Mouse (Mus musculus) lung, embryonic 15.5 days (tissue): ENCODE measurements around the gene Tmem200a. TPM values are rescaled to one million over a fixed set of nuclear protein-coding genes. Genes with fewer than 3 reads are reported as not detected.
A peak's percentile ranks its signal among the peaks of the same experiment; 100 is the strongest.
"Not testable (repeated sequence)": the region's sequence is repeated elsewhere in the genome, so short reads cannot be mapped to it uniquely, and the experiment has no call there.

Source experiments
- ATAC-seq: fragments of 200-750 bp; cut with Nextera tagmentation; 2 replicates; pipeline ENCODE4 v1.8.0; 2017; ENCODE audit warnings: moderate number of reproducible peaks, borderline replicate concordance; ENCODE audit not compliant: low FRiP score, low TSS enrichment; ENCODE audit errors: extremely low read depth
- H3K27ac ChIP-seq: fragments of 300-500 bp; sonication (generic); 2 replicates; pipeline ENCODE4 v1.5.1; 2015; ENCODE audit warnings: moderate library complexity, mild to moderate bottlenecking, inconsistent platforms
- H3K27me3 ChIP-seq: fragments of 300-500 bp; sonication (generic); 2 replicates; pipeline ENCODE4 v1.6.1; 2015; ENCODE audit warnings: inconsistent platforms
- H3K36me3 ChIP-seq: fragments of 300-500 bp; sonication (generic); 2 replicates; pipeline ENCODE4 v1.6.1; 2015; ENCODE audit warnings: inconsistent platforms
- H3K4me1 ChIP-seq: fragments of 300-500 bp; sonication (generic); 2 replicates; pipeline ENCODE4 v1.6.1; 2015; ENCODE audit warnings: inconsistent platforms
- H3K4me2 ChIP-seq: fragments of 300-500 bp; sonication (generic); 2 replicates; pipeline ENCODE4 v1.6.1; 2015; ENCODE audit warnings: inconsistent platforms, mild to moderate bottlenecking, moderate library complexity
- H3K4me3 ChIP-seq: fragments of 300-500 bp; sonication (generic); 2 replicates; pipeline ENCODE4 v1.5.1; 2015; ENCODE audit warnings: mild to moderate bottlenecking, inconsistent platforms
- H3K9ac ChIP-seq: fragments of 300-500 bp; sonication (generic); 2 replicates; pipeline ENCODE4 v1.6.1; 2015; ENCODE audit warnings: inconsistent platforms
- H3K9me3 ChIP-seq: fragments of 300-500 bp; sonication (generic); 2 replicates; pipeline ENCODE4 v1.6.1; 2016; ENCODE audit warnings: inconsistent platforms
- WGBS: fragments of 180-500 bp; shearing (Covaris S2); methylation state at CpG from one replicate; pipeline ENCODE4 v1.1.7; 2015; 5-methylcytosine and 5-hydroxymethylcytosine counted together
- polyA plus RNA-seq: library from polyadenylated mRNA; unstranded; fragments of >200 nt; fragmentation: Nextera tagmentation; extraction: Ambion mirVana; gene quantifications from 2 replicates; pipeline ENCODE4 v1.2.1, GENCODE M21; 2015

Gene Tmem200a
- polyA plus RNA-seq, 1 experiment from 2014 or later: 4.4 TPM

DNA sequence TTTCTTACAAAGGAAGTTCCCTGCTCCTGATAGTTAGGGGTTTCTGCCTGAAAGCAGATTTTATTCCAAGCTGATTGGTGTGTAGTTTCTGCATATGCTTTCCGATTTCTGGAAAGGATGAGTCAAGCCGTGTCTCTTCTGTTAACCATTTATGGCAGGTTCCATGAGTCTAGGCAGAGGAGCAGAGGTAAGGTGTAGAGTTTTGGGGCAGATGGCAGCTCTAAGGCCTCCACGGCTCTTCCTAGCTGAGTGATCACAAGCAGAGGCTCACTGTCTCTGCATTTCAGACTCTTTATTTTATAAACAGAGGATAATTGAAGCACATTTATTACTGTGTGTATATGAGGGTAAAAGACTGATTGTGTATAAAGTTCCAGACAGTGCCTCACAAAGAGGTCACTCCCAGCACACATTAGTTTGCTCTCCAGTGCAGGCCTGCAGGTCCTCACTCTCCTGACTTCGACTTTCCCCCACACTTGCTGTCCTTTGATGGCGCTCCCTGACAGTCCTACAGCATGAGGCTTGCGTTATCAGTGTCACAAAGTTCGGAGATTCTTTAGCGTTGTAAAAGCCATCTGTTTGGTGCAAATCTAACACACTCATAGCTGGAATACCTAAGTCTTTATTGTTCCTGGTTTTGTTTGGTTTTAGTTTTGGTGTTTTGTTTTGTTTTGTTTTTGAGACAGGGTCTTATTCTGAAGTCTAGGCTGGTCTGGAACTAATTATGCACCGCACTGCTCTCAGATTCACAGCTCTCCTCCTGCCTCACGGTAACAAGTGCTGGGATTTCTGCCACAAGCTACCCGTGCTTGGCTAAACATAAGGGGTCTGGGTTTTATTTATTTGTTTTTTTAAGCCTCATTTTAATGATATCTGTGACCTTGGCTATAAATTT lies 151.1 kb downstream of the Tmem200a start:
- WGBS: 31% methylated on average over 11 of the region's 11 CpGs
- no peak for ATAC-seq

DNA sequence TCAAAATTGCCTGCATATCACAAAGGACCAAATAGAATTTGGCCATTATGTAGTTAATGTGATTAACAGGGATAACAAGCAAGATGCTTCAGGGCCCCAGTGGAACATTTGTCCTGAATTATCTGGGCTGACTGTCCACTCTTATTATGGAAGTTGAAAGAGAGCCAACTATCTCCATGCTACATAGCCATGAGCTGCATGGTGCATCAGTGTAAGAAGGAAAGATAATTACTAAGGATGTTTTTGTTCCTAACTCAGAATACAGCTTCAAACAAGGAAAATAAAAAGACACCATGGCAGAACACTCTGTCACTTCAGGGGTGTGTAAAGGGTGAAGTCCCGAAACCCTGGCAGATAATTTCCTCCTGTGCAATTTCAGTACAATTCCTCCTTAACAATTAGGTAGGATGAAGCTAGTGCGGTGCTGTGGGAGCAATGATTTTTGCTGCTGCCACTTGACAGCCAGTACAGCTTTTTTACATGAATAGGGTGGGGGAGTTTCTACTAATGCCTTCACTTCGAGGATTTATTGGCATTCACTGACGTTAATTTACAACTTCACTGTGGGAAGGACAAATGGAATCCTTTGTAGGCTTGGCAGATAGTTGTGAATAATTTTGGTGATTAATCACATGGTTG lies 158.1 kb downstream of the Tmem200a start:
- Histone ChIP-seq H3K9me3 (no peaks in the 10 kb centered on the region), H3K9ac (no peak overlapping the region), H3K36me3 (no peaks in the 10 kb centered on the region), H3K27ac (no peak overlapping the region), H3K27me3 (no peaks in the 10 kb centered on the region), H3K4me2 (no peak overlapping the region), H3K4me3 (no peak overlapping the region), H3K4me1 (no peaks in the 10 kb centered on the region)
- WGBS: 38% methylated on average over 4 of the region's 4 CpGs
- ATAC-seq: no peak

More for the DNA sequence above, 151.1 kb downstream of the Tmem200a start:
- Histone ChIP-seq H3K27me3 (no peaks in the 10 kb centered on the region), H3K9me3 (no peaks in the 10 kb centered on the region), H3K4me3 (no peak overlapping the region), H3K4me1 (peaks cover 7% of the 10 kb centered on the region; the same call in 1 of the 2 replicates), H3K27ac (no peak overlapping the region), H3K9ac (no peak overlapping the region), H3K4me2 (no peak overlapping the region), H3K36me3 (no peaks in the 10 kb centered on the region)

DNA sequence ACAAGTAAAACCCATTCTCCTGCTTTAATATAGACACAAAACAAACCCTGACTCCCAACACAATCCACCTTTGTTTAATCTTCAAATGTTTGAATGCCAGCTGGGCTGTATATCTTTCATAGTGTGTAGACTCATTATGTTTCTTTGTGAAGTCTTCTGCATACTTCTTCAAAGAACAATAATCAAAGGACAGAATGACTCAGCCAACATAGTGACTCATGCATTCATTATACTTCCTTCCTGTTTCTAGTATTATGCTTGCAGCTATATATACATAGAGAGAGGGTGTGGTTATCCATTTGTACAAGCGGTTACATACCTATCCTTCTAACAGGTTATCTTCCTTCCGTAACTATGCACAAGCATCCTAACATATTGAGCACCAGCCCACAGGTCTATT lies 160.7 kb downstream of the Tmem200a start:
- Histone ChIP-seq H3K4me3 (no peak overlapping the region), H3K4me1 (no peaks in the 10 kb centered on the region), H3K9ac (no peak overlapping the region), H3K4me2 (no peak overlapping the region), H3K9me3 (no peaks in the 10 kb centered on the region), H3K27me3 (no peaks in the 10 kb centered on the region), H3K36me3 (no peaks in the 10 kb centered on the region), H3K27ac (no peak overlapping the region)
- ATAC-seq: no peak
- 61% methylated on average over 2 of the region's 2 CpGs for WGBS

DNA sequence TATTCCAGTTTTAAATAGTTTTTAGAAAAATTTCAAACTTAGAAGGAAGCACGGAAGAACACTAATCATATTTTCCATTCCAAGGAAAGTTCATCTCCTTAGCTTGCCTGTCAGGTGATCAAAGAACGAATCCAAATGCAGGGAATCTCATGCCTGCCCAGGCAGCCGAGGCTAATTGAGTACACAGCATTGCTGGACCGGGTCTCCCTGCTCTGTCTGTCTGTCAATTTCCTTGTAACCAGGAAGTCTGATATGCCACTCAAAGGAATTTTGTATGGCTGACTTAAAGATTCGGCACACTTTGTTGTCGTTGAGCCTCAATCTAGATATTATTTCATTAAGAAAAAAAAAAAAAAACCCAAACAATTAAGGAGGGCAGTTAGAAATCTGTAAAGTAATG lies 168.6 kb downstream of the Tmem200a start:
- WGBS: 43% methylated on average over 6 of the region's 6 CpGs
- no peaks in the 10 kb centered on the region for H3K4me1 ChIP-seq
- no peak for ATAC-seq
- no peak overlapping the region for H3K9ac ChIP-seq
- no peak overlapping the region for H3K4me2 ChIP-seq
- H3K36me3 ChIP-seq: no peaks in the 10 kb centered on the region
- H3K27me3 ChIP-seq: no peaks in the 10 kb centered on the region
- no peak overlapping the region for H3K27ac ChIP-seq
- H3K9me3 ChIP-seq: no peaks in the 10 kb centered on the region
- no peak overlapping the region for H3K4me3 ChIP-seq

DNA sequence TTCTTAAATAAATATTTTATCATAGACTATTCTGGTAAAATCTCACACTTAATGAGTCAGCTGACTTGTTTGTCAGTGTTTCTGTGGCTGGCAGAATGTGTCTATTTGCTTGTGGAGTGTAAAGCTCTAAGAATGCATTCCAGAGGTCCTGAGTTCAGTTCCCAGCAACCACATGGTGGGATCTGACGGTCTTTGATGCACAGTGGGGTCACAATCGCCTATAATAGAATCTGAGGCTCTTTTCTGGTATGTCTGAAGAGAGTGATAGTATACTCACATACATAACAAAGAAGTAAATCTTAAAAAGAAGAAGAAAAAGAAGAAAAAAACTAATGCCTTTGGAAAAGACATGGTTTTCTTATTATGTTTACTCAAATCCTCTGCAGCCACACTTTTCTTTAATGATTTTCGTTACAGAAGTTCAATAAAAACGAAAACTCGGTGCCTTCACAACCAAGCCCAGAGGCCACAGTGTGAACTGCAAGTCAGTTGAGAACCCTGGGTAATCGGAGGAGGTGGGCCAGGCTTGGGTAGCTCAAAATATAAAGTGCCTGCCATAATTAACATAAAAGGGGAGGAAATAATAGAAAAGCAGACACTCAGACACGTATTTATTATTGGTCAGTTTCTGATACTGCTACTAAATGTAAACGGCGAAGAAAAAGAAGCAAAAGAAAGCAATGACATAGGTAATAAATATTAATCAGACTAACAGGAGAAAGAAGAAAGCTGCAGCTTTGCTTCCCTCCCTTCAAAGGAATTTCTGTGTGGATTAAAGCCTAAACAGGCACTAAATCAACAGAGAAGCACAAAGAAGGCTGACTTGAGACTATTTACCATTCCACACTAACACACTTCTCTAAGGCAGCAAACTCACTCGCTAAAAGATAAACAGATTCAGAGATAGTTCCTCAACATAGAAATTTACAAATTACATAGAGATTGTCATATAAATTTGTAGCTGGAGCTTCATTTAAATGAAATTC lies 170.5 kb downstream of the Tmem200a start:
- ATAC-seq: no peak
- H3K9me3 ChIP-seq: no peaks in the 10 kb centered on the region
- 41% methylated on average over 10 of the region's 10 CpGs for WGBS
- H3K4me3 ChIP-seq: no peak overlapping the region
- no peak overlapping the region for H3K27ac ChIP-seq
- H3K27me3 ChIP-seq: no peaks in the 10 kb centered on the region
- H3K4me2 ChIP-seq: no peak overlapping the region
- no peaks in the 10 kb centered on the region for H3K36me3 ChIP-seq
- H3K4me1 ChIP-seq: no peaks in the 10 kb centered on the region
- H3K9ac ChIP-seq: no peak overlapping the region

DNA sequence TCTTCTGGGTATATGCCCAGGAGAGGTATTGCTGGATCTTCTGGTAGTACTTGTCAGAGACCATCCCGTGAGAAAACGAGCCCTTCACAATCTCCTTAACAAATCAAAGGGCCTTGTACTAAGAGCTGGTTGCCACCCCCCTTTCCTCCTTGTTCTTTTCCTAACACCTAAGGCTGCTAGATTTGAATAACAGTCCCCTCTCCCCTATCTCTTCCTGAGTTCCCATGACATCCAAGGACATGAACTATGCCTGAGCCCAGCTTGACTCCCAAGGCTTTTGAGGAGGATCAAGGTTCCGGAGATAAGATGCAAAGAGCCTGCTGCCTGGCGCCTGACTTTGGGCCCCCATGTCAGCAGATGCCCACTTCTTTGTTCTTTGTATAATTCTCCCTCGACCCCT lies 184.7 kb downstream of the Tmem200a start:
- H3K4me3 ChIP-seq, H3K9me3 ChIP-seq, H3K27ac ChIP-seq, H3K4me1 ChIP-seq, H3K4me2 ChIP-seq, H3K27me3 ChIP-seq, H3K36me3 ChIP-seq, H3K9ac ChIP-seq, ATAC-seq: not testable (repeated sequence)
- 85% methylated on average over 5 of the region's 5 CpGs for WGBS

DNA sequence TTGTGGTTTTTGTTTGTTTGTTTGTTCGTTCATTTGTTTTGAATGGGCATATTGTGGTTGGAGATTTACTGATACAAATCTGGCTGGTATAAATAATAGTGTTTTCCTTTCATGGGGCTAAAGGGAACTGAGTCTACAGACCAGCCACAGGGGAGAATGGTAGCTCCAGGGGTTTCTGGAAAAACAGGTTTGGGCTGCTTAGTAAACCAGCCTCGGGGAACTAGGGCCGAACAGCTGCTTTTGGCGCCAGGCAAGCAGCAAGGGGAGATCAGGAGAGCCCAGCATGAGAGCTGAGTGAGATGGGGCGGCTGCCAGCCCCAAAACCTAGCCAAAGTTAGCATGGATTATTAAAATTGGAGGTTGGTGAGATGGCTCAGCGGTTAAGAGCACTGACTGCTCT lies 191.6 kb downstream of the Tmem200a start:
- Histone ChIP-seq H3K4me1 (no peaks in the 10 kb centered on the region), H3K27ac (no peak overlapping the region; the same call in 1 of the 2 replicates), H3K9me3 (no peaks in the 10 kb centered on the region), H3K9ac (no peak overlapping the region), H3K4me2 (no peak overlapping the region), H3K4me3 (no peak overlapping the region), H3K27me3 (no peaks in the 10 kb centered on the region), H3K36me3 (no peaks in the 10 kb centered on the region)
- 35% methylated on average over 6 of the region's 6 CpGs for WGBS
- peak; percentile 59; the same call in 1 of the 2 replicates for ATAC-seq

DNA sequence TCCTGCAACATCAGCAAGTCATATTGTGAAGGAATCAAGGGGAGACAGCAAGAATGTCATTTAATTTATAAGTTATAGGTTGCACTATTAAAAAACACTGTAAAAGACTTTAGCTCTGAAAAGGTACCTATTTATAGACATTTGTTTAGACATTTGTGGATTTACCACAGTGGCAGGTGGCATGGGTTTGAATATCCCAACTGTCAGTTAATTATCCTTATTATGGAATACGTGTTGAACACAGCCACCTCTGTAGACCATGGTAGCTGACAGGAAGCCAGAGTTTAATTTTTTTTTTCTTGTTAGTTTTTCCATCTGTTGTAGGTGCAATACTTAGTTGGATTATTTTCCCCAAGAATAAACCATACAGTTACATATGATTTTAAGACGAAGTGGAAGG lies 194.3 kb downstream of the Tmem200a start:
- no peaks in the 10 kb centered on the region for H3K9me3 ChIP-seq
- no peaks in the 10 kb centered on the region for H3K27me3 ChIP-seq
- no peak overlapping the region for H3K27ac ChIP-seq
- ATAC-seq: no peak
- WGBS: 86% methylated on average over 2 of the region's 2 CpGs
- no peak overlapping the region for H3K9ac ChIP-seq
- H3K4me3 ChIP-seq: no peak overlapping the region
- no peak overlapping the region for H3K4me2 ChIP-seq
- H3K36me3 ChIP-seq: no peaks in the 10 kb centered on the region
- H3K4me1 ChIP-seq: no peaks in the 10 kb centered on the region

DNA sequence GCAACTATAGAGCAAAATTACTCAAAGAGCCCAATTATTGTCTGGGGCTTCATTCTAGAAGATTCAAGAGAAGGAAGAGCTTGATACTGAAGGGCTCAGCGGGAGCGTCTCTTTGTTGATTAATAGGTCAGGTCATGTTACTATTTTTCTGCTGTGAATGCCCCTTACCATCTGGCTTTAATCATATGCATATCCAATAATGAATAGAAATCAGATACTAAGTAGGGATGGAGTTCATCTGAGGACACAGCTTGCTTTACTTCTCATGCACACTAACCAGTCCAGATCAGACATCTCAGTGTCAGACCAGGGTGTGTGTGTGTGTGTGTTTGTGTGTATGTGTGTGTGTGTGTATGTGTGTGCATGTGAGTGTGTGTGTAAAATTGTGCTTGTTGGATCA lies 201.1 kb downstream of the Tmem200a start:
- Histone ChIP-seq H3K4me3 (no peak overlapping the region), H3K27ac (no peak overlapping the region), H3K4me1 (no peaks in the 10 kb centered on the region), H3K9me3 (no peaks in the 10 kb centered on the region), H3K36me3 (no peaks in the 10 kb centered on the region), H3K27me3 (no peaks in the 10 kb centered on the region), H3K9ac (no peak overlapping the region), H3K4me2 (no peak overlapping the region)
- ATAC-seq: no peak
- WGBS: 80% methylated on average over 2 of the region's 2 CpGs

DNA sequence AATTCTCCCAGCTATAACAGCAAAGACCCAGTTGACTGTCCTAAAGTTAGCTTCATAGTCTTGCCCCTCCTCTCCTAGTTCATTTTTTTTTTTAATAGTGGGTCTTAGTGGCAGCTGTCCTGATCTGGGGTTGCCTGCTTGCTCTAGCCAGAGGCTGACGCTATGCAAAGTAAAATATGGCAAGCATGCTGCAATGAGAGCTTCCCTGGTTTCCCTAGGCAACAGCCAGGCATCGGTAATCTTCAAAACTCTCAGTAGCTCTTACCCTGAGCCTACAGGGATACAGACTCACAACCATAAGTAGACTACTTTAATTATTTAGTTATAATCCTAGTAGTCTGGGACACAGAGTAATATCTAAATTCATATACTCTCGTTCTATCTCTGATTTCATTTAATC lies 202.0 kb downstream of the Tmem200a start:
- Histone ChIP-seq H3K27me3 (no peaks in the 10 kb centered on the region), H3K27ac (no peak overlapping the region), H3K4me3 (no peak overlapping the region), H3K9ac (no peak overlapping the region), H3K4me1 (no peaks in the 10 kb centered on the region), H3K9me3 (no peaks in the 10 kb centered on the region), H3K4me2 (no peak overlapping the region), H3K36me3 (no peaks in the 10 kb centered on the region)
- no peak for ATAC-seq
- 51% methylated on average over 3 of the region's 3 CpGs for WGBS

DNA sequence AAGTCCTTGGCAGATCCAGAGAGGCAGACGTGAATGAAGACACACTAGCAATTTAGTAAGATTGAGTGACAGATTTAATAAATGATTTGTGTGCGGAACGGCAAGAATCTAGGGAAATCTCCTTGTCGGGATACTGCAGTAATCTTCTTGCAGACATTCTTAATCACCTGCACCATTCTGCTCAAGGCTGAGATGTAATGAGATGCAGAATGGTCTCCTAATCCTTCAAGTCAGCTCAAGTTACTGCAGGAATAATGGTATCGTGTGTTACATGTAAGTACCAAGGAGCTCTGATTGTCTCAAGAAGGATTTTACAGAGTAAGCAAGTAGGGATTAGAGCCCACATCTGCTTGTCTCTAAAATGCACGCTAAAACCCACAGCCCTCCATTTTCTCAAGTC lies 210.1 kb downstream of the Tmem200a start:
- no peaks in the 10 kb centered on the region for H3K36me3 ChIP-seq
- 72% methylated on average over 6 of the region's 6 CpGs for WGBS
- no peaks in the 10 kb centered on the region for H3K4me1 ChIP-seq
- no peak for ATAC-seq
- no peak overlapping the region for H3K4me2 ChIP-seq
- no peaks in the 10 kb centered on the region for H3K9me3 ChIP-seq
- no peaks in the 10 kb centered on the region for H3K27me3 ChIP-seq
- no peak overlapping the region for H3K27ac ChIP-seq
- H3K4me3 ChIP-seq: no peak overlapping the region
- H3K9ac ChIP-seq: no peak overlapping the region
